Mouse (Mus musculus): ENCODE results near the gene Rprd1b.

GRCm38 (mm10) chr2:158137771-158138170 lies 109.5 kb downstream of the Rprd1b start:
- TF ChIP-seq GATA1 (IDR thresholded peaks at IDR 0.05; ENCODE audit: borderline replicate concordance, low read length) = no peak
- no peak for TF ChIP-seq FLI1 (IDR thresholded peaks at IDR 0.05; ENCODE audit: low read length)
